ENCODE assay signal across 26 mouse cellular contexts in genomic region chr19:8009086-8009485, GRCm38 (mm10). TPM values are rescaled to one million over a fixed set of nuclear protein-coding genes. Genes with fewer than 3 reads are reported as not detected.
"Had no signal": no experiment of that assay in that cellular context is flagged by ENCODE, and none has a peak within 500 bp of the region (broad histone marks: within the 10 kb centered on the region; RNA-seq: fewer than 3 reads in every experiment).

No protein-coding gene starts in this region.

RNA-seq across cellular contexts. Expression of gene Slc22a27, which starts 43.3 kb away (rescaled TPM):
- polyA plus RNA-seq: limb, embryonic 10.5 days; limb, embryonic 11.5 days; limb, embryonic 12.5 days; limb, embryonic 13.5 days; limb, embryonic 14.5 days; limb, embryonic 15.5 days; liver, embryonic 11.5 days; liver, embryonic 12.5 days; liver, embryonic 13.5 days; lung, adult 2 months; lung, embryonic 14.5 days; lung, embryonic 15.5 days; lung, embryonic 16.5 days; lung, postnatal 0 days; macrophage; midbrain, embryonic 10.5 days; midbrain, embryonic 11.5 days; midbrain, embryonic 12.5 days; midbrain, embryonic 13.5 days; midbrain, embryonic 14.5 days; midbrain, embryonic 15.5 days; midbrain, embryonic 16.5 days; midbrain, postnatal 0 days; myocyte; neural tube, embryonic 11.5 days; neural tube, embryonic 12.5 days had no signal
